Mouse (Mus musculus) 3134 (cell line): ENCODE measurements at regions not wholly inside any gene's neighbourhood (a gene's known extent, or its start where the extent isn't known, plus 50 kb on each side); places are given as distances from the start of the nearest gene placed in this dataset.

ENCODE experiments used
- DNase-seq: peaks from one replicate; pipeline ENCODE4 v3.0.0-alpha.2; 2011; ENCODE audit warnings: low spot score; ENCODE audit not compliant: insufficient read length; ENCODE audit errors: extremely low read depth

DNA sequence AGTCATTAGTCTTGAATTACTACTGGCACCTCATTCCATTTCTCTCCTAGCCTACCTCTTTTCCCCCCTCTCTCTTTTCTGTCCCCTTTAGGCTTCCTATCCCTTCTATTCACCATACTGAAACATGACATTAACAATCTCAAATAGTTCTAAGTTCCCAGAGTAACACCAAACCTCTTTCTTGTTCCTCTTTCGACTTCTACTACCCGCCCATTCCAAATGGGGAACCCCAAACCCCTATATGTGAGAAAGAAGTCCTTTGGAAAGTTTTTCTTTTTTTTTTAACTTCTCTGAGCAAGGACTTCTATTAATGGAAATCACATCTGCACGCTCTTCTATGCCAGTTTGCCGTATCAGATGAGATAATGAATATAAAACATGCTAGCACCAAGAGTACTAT, 97.7 kb upstream of the Acvr2a start:
- no peak for DNase-seq

DNA sequence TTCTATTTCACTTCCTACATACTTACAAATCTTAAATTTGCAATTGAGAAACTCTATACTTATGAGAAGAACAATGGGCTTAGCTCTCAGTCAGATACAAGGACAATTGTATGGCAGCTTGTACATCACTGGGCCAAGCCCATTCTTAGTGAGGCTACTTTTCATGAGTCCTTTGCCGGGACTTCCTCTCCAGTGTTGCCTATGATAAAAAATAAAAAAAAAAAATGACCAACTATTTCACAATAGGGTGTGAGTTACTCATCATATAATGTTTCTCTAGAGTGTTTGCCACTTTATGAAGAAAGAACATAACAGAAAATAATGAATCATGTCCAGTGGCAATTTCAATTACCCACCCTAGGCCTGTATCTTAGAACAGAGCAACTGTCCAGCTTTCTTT, 96.1 kb upstream of the Acvr2a start:
- DNase-seq = no peak

DNA sequence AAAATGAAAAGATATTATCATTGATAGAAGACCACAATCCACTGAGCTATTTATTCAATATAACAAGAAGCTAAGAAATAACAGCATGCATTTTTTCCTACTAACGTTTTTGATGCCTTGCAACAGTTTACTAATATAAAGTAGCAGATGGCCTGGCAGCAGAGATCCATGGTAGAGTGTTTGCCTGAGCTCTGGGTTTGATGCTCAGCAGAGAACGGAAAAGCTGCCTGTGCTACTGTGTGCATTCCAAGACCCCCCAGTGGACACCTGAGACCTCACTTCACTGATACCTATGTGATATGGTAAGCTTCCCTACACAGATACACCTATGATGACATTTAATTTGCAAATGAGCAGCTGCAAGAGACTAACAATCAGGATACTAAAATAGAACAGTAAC, 95.6 kb upstream of the Acvr2a start:
- DNase-seq = no peak

DNA sequence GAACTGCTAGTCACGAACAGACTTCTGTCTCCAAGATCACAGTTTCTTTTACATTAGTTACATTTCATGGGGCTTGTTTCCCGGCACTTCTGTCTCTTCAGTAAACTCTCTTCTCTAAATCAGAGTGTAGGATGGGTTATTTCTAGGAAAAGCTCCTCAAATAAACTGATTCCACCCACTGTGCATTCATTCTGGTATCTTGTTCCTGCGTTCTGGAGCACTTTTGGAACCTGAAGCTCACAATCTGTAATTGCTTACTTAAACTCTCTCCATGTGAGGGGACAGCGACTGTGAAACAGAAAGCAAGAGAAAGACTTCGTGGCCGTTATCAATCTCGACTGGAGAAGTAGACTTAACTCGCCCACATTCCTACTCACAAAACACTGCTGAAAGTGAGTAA, 83.1 kb upstream of the Acvr2a start:
- no peak for DNase-seq

DNA sequence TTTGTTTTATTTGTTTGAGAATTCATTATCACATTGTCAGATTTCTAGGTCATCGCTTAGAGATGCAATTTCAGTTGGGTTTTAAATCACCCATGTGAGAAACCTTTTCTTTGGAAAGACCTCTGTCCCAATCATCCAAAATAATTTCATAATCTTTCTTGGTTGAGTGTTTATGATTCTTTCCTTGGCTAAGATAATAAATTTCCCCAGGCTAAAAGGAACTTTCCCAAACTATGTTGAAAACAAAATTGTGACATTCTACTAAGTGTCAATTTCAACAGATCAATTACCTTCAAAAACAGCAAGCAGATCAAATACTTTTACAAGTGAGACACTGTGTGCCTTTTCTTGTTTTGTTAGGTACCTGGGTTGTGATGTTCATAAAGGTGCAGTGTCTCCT, 80.0 kb upstream of the Acvr2a start:
- DNase-seq = no peak

DNA sequence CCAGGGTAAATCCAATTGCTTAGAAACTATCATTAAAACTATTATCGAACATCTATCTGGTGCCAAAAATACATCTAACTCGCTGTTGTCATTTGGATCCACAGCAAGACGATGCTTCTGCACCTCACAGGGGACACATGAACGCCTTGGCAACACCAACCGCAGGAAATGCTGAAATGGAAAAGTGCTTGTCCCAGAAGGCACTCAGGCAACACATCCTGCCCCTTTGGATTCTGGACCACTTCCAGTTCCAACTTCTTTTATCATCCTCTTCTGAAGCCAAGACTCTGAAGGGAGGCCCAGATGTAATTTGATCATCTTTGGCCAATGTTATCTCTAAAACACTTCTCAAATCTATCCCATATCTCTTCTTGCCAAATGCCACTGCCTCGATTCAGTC, 79.4 kb upstream of the Acvr2a start:
- DNase-seq = no peak

DNA sequence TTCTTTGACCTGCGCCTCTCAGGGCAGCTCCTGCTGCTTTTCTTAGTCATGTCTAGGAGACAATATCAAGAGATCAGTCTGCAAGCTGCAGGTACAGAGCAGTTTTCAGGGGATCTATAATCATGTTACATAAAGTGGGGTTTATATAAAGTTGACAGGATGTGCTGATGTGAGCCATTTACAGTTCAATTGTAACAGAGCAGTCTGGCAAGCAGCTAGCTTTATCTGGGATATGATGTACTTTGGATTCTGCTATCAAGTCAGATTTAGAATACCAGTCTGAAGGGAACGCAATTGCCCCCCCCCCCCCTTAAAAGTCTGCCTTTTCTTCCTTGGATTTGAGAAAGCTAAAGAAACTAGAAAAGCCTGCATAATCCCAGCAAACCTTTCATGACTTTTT, 77.6 kb upstream of the Acvr2a start:
- DNase-seq = no peak
